Mouse (Mus musculus): ENCODE results near the gene Dynlrb2. TPM values are rescaled to one million over a fixed set of nuclear protein-coding genes. Genes with fewer than 3 reads are reported as not detected.

Dynlrb2 gene
- total RNA-seq (2023), result not detected

DNA sequence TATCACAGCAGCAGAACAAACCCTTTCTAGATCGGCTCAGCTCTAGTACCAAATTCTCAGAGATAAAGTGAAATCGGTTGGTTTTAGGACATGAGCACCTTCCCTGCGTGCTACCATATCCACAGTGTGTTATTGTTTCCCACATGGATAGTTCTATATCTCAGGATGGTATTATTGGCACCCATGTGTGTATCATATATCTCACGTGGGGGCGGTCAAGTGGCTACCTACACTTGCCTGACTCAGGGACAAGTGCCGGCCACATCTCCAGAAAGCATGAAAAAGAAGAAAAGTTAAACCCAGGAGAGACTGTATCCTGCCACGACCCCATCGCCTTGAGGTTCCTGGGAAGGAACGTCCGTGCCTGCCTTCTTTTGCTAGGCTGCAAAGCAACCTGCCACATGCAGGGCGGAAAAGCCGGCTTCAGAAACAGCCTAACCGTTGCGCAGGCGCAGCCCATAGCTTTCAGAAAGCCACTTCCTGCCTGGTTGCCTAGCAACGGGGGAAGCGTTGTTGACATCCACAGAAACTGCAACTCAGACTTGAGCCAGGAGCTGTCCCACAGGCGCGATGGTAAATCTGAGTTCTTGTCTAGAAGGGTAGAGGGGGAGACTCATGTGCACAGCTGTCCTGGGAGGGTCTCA, at the start of gene Dynlrb2:
TSS of gene Dynlrb2 (plus strand) at position 498 of the 644 bp plus-strand sequence.

Other genes with a start within 250 kb of the Dynlrb2 start
- 12.6 TPM for gene Cdyl2, start 228.0 kb downstream of the Dynlrb2 start, total RNA-seq (2023)